In the genomic region with DNA sequence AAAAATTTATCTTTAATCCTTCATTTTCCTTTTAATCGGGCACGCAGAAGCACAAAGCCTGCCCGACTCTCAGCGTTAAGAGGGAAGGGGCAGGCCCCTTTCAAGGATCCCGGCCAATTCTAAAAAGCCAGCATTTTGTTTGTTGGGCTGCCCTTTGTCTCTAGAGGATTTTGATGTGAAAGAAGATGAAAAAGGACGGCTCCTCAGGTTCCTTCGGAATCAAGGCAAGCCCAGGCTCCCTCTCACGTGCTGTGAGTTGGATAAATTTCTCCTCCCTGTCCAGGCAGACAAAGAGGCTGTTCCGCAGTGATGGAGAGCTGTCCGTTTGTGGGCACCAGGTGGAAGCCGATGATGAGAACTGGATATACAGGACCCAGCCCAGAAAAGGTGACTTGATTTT, we compare ENCODE assay signal across 7 mouse cellular contexts.
DNase-seq lines count a peak whose midpoint lies in the region; ATAC-seq and TF ChIP-seq lines count a peak whose summit lies in the region.

No protein-coding gene starts in this region.

- no peaks in the 10 kb centered on the region for H3K9me3 ChIP-seq in forebrain, embryonic 16.5 days (ENCODE audit: control insufficient read depth, low read length)
- H3K9me3 ChIP-seq in liver, embryonic 11.5 days (ENCODE audit: control insufficient read depth, low read length) = no peaks in the 10 kb centered on the region
- H3K9me3 ChIP-seq in stomach, embryonic 14.5 days (ENCODE audit: control insufficient read depth, low read depth, low read length) = no peaks in the 10 kb centered on the region

- H3K4me1 ChIP-seq in liver, adult 2 months (ENCODE audit: control insufficient read depth, insufficient read depth, low read length) = peaks cover 14% of the 10 kb centered on the region; the same call in 1 of the 2 replicates
- peaks cover 55% of the 10 kb centered on the region for H3K4me1 ChIP-seq in forebrain, embryonic 16.5 days (replicated peaks; ENCODE audit: control insufficient read depth, insufficient read depth, low read length)
- peaks cover 2% of the 10 kb centered on the region; the same call in 1 of the 2 replicates for H3K4me1 ChIP-seq in liver, embryonic 11.5 days (replicated peaks; ENCODE audit: control insufficient read depth, insufficient read depth, low read length)
- peaks cover 24% of the 10 kb centered on the region; the same call in 1 of the 2 replicates for H3K4me1 ChIP-seq in stomach, embryonic 14.5 days (ENCODE audit: control insufficient read depth, insufficient read depth, low read length)

- WGBS in liver, adult 2 months = 26% methylated on average over 11 of the region's 11 CpGs
- under 1% methylated on average over 11 of the region's 11 CpGs for WGBS in forebrain, embryonic 16.5 days
- WGBS in liver, embryonic 11.5 days = 40% methylated on average over 11 of the region's 11 CpGs
- 6% methylated on average over 11 of the region's 11 CpGs for WGBS in stomach, embryonic 14.5 days

- no peak for DNase-seq in liver, adult 2 months (ENCODE audit: extremely low read depth, low read depth, low spot score)
- no peak for DNase-seq in liver
- DNase-seq in liver, embryonic 11.5 days (ENCODE audit: low spot score) = no peak
- DNase-seq in right cerebral cortex, adult 2 months (ENCODE audit: low spot score in 2 of 2) = no peak
- DNase-seq in natural killer cell, adult 2 months (ENCODE audit: low spot score in 2 of 2) = no peak

- TF ChIP-seq POLR2A in liver, adult 2 months (IDR thresholded peaks at IDR 0.05; ENCODE audit: extremely low read depth, insufficient read depth, low read length) = no peak

- no peaks in the 10 kb centered on the region for H3K27me3 ChIP-seq in liver, adult 2 months (ENCODE audit: control insufficient read depth, insufficient read depth, low read length)
- H3K27me3 ChIP-seq in forebrain, embryonic 16.5 days (replicated peaks; ENCODE audit: control insufficient read depth, insufficient read depth, low read length) = no peaks in the 10 kb centered on the region
- no peaks in the 10 kb centered on the region for H3K27me3 ChIP-seq in liver, embryonic 11.5 days (replicated peaks; ENCODE audit: control insufficient read depth, insufficient read depth, low read length)
- H3K27me3 ChIP-seq in stomach, embryonic 14.5 days (ENCODE audit: control insufficient read depth, insufficient read depth, low read length) = no peaks in the 10 kb centered on the region

- H3K79me2 ChIP-seq in liver, adult 2 months (ENCODE audit: control insufficient read depth, insufficient read depth, low read length) = peaks cover 5% of the 10 kb centered on the region; the same call in 1 of the 2 replicates

- peak overlapping the region; percentile 15; the same call in 1 of the 2 replicates for H3K27ac ChIP-seq in liver, adult 2 months (replicated peaks; ENCODE audit: insufficient read depth, low read depth, low read length)
- peak overlapping the region; percentile 81 for H3K27ac ChIP-seq in forebrain, embryonic 16.5 days (ENCODE audit: low read length)
- no peak overlapping the region for H3K27ac ChIP-seq in liver, embryonic 11.5 days (ENCODE audit: low read depth, low read length)
- H3K27ac ChIP-seq in stomach, embryonic 14.5 days (ENCODE audit: low read length) = no peak overlapping the region

- no peak for ATAC-seq in forebrain, embryonic 16.5 days
- no peak for ATAC-seq in liver, embryonic 11.5 days (replicated peaks; ENCODE audit: low FRiP score)
- ATAC-seq in stomach, embryonic 14.5 days (ENCODE audit: insufficient number of reproducible peaks, insufficient read depth, low FRiP score, low read depth) = no peak

- peak overlapping the region; percentile 76 for H3K4me2 ChIP-seq in forebrain, embryonic 16.5 days (ENCODE audit: low read length)
- peak overlapping the region; percentile 77 for H3K4me2 ChIP-seq in liver, embryonic 11.5 days
- peak overlapping the region; percentile 70 for H3K4me2 ChIP-seq in stomach, embryonic 14.5 days (replicated peaks; ENCODE audit: low read depth, low read length)

- TF ChIP-seq CTCF in liver, adult 2 months (IDR thresholded peaks at IDR 0.05; ENCODE audit: low read depth, low read length) = no peak

- no peak overlapping the region for H3K4me3 ChIP-seq in liver, adult 2 months (ENCODE audit: insufficient read depth, low read depth, low read length)
- H3K4me3 ChIP-seq in forebrain, embryonic 16.5 days (replicated peaks; ENCODE audit: low read length) = peak overlapping the region; percentile 74
- H3K4me3 ChIP-seq in liver, embryonic 11.5 days (ENCODE audit: low read depth, low read length) = peak overlapping the region; percentile 56
- peak overlapping the region; percentile 55 for H3K4me3 ChIP-seq in stomach, embryonic 14.5 days (ENCODE audit: low read depth, low read length)

- H3K36me3 ChIP-seq in liver, adult 2 months (ENCODE audit: control insufficient read depth, insufficient read depth, low read length) = no peaks in the 10 kb centered on the region
- H3K36me3 ChIP-seq in forebrain, embryonic 16.5 days (ENCODE audit: control insufficient read depth, insufficient read depth) = no peaks in the 10 kb centered on the region
- no peaks in the 10 kb centered on the region for H3K36me3 ChIP-seq in liver, embryonic 11.5 days (ENCODE audit: control insufficient read depth, insufficient read depth, low read length)
- H3K36me3 ChIP-seq in stomach, embryonic 14.5 days (ENCODE audit: control insufficient read depth, insufficient read depth, low read length) = no peaks in the 10 kb centered on the region

- H3K9ac ChIP-seq in liver, adult 2 months (ENCODE audit: low read depth, low read length) = no peak overlapping the region
- H3K9ac ChIP-seq in forebrain, embryonic 16.5 days (replicated peaks; ENCODE audit: low read depth, low read length) = peak overlapping the region; percentile 75
- H3K9ac ChIP-seq in liver, embryonic 11.5 days (ENCODE audit: low read depth, low read length) = no peak overlapping the region
- H3K9ac ChIP-seq in stomach, embryonic 14.5 days (replicated peaks; ENCODE audit: low read depth, low read length) = 0 out of 2 replicates have a peak overlapping the region, but pooled peaks have one; percentile 19

Comparison
In these comparisons a context has a peak if more than half of its experiments do, and no peak if none do; other contexts are left out.
1. H3K27ac ChIP-seq: peak in liver, adult 2 months (single experiment) and forebrain, embryonic 16.5 days (single experiment); none in liver, embryonic 11.5 days (single experiment) and stomach, embryonic 14.5 days (single experiment).
2. H3K9ac ChIP-seq: peak in forebrain, embryonic 16.5 days (single experiment) and stomach, embryonic 14.5 days (single experiment); none in liver, adult 2 months (single experiment) and liver, embryonic 11.5 days (single experiment).
3. Peak in every context shown above with its lines, with median percentiles within 50 percentile points of each other: H3K4me2 ChIP-seq.